15 mouse cellular contexts compared by ENCODE assay signal in genomic region chr5:139542556-139542955, GRCm38 (mm10). TPM values are rescaled to one million over a fixed set of nuclear protein-coding genes. Genes with fewer than 3 reads are reported as not detected.
DNase-seq lines count a peak whose midpoint lies in the region; ATAC-seq and TF ChIP-seq lines count a peak whose summit lies in the region.
"Had no signal": no experiment of that assay in that cellular context is flagged by ENCODE, and none has a peak within 500 bp of the region (broad histone marks: within the 10 kb centered on the region; RNA-seq: fewer than 3 reads in every experiment).

No protein-coding gene starts in this region.

- ATAC-seq in kidney, postnatal 0 days (replicated peaks; ENCODE audit: low FRiP score, low read depth): no peak
- no peak for ATAC-seq in hindbrain, postnatal 0 days
- ATAC-seq in neural tube, embryonic 14.5 days (ENCODE audit: low read depth): no peak
- no peak for ATAC-seq in intestine, embryonic 16.5 days

- no peaks in the 10 kb centered on the region for H3K9me3 ChIP-seq in kidney, postnatal 0 days (replicated peaks; ENCODE audit: low read length)
- H3K9me3 ChIP-seq in hindbrain, postnatal 0 days (ENCODE audit: low read length): no peaks in the 10 kb centered on the region
- no peaks in the 10 kb centered on the region for H3K9me3 ChIP-seq in neural tube, embryonic 14.5 days (ENCODE audit: control insufficient read depth, low read length)
- no peaks in the 10 kb centered on the region for H3K9me3 ChIP-seq in intestine, embryonic 16.5 days (ENCODE audit: control insufficient read depth, low read length)
- H3K9me3 ChIP-seq: limb, embryonic 15.5 days had no signal

- H3K4me2 ChIP-seq in kidney, postnatal 0 days (ENCODE audit: low read length): no peak overlapping the region
- H3K4me2 ChIP-seq in hindbrain, postnatal 0 days (ENCODE audit: low read depth, low read length): peak overlapping the region; percentile 53
- H3K4me2 ChIP-seq in neural tube, embryonic 14.5 days (ENCODE audit: low read depth, low read length): peak overlapping the region; percentile 71; the same call in 1 of the 2 replicates
- no peak overlapping the region for H3K4me2 ChIP-seq in intestine, embryonic 16.5 days (ENCODE audit: low read depth, low read length)
- H3K4me2 ChIP-seq: limb, embryonic 15.5 days; lung, embryonic 14.5 days had no signal

- H3K4me1 ChIP-seq in kidney, postnatal 0 days (replicated peaks; ENCODE audit: insufficient read depth, low read length): no peaks in the 10 kb centered on the region
- no peaks in the 10 kb centered on the region for H3K4me1 ChIP-seq in hindbrain, postnatal 0 days (ENCODE audit: insufficient read depth, low read length)
- H3K4me1 ChIP-seq in neural tube, embryonic 14.5 days (ENCODE audit: control insufficient read depth, insufficient read depth, low read length): peaks cover 15% of the 10 kb centered on the region
- peaks cover 9% of the 10 kb centered on the region for H3K4me1 ChIP-seq in intestine, embryonic 16.5 days (ENCODE audit: control insufficient read depth, insufficient read depth, low read length)

- no peaks in the 10 kb centered on the region for H3K36me3 ChIP-seq in kidney, postnatal 0 days (ENCODE audit: insufficient read depth, low read length)
- no peaks in the 10 kb centered on the region for H3K36me3 ChIP-seq in hindbrain, postnatal 0 days (ENCODE audit: insufficient read depth, low read length)
- no peaks in the 10 kb centered on the region for H3K36me3 ChIP-seq in neural tube, embryonic 14.5 days (ENCODE audit: control insufficient read depth, insufficient read depth, low read length)
- no peaks in the 10 kb centered on the region for H3K36me3 ChIP-seq in intestine, embryonic 16.5 days (ENCODE audit: control insufficient read depth, insufficient read depth, low read length)
- H3K36me3 ChIP-seq: limb, embryonic 15.5 days had no signal

- H3K27ac ChIP-seq in kidney, postnatal 0 days: no peak overlapping the region
- peak overlapping the region; percentile 69; the same call in 1 of the 2 replicates for H3K27ac ChIP-seq in hindbrain, postnatal 0 days
- peak overlapping the region; percentile 70 for H3K27ac ChIP-seq in neural tube, embryonic 14.5 days (ENCODE audit: low read depth, low read length)
- no peak overlapping the region for H3K27ac ChIP-seq in intestine, embryonic 16.5 days (ENCODE audit: low read length)
- H3K27ac ChIP-seq: limb, embryonic 15.5 days had no signal

- no peak overlapping the region for H3K9ac ChIP-seq in kidney, postnatal 0 days (ENCODE audit: low read depth, low read length)
- H3K9ac ChIP-seq in hindbrain, postnatal 0 days (replicated peaks; ENCODE audit: low read length): no peak overlapping the region
- no peak overlapping the region; the same call in 1 of the 2 replicates for H3K9ac ChIP-seq in neural tube, embryonic 14.5 days (replicated peaks; ENCODE audit: low read depth, low read length)
- H3K9ac ChIP-seq in intestine, embryonic 16.5 days (ENCODE audit: low read depth, low read length): no peak overlapping the region
- H3K9ac ChIP-seq: limb, embryonic 15.5 days; lung, embryonic 14.5 days had no signal

- WGBS in kidney, postnatal 0 days: 8% methylated on average over 5 of the region's 5 CpGs
- WGBS in hindbrain, postnatal 0 days: 4% methylated on average over 5 of the region's 5 CpGs
- WGBS in neural tube, embryonic 14.5 days: 1% methylated on average over 5 of the region's 5 CpGs
- under 1% methylated on average over 5 of the region's 5 CpGs for WGBS in intestine, embryonic 16.5 days

- H3K4me3 ChIP-seq in kidney, postnatal 0 days (replicated peaks; ENCODE audit: low read depth, low read length): peak overlapping the region; percentile 45; the same call in 1 of the 2 replicates
- peak overlapping the region; percentile 56 for H3K4me3 ChIP-seq in hindbrain, postnatal 0 days (ENCODE audit: low read length)
- peak overlapping the region; percentile 48; the same call in 1 of the 2 replicates for H3K4me3 ChIP-seq in neural tube, embryonic 14.5 days (ENCODE audit: low read depth, low read length)
- H3K4me3 ChIP-seq in intestine, embryonic 16.5 days (ENCODE audit: low read length): no peak overlapping the region

- no peak for TF ChIP-seq CTCF in kidney, postnatal 0 days (IDR thresholded peaks at IDR 0.05; ENCODE audit: low read depth)
- no peak for TF ChIP-seq CTCF in hindbrain, postnatal 0 days (IDR thresholded peaks at IDR 0.05; ENCODE audit: low read depth)

- DNase-seq in kidney, postnatal 0 days (ENCODE audit: low spot score): no peak
- DNase-seq in kidney, postnatal 14 days: no peak
- DNase-seq in cerebellum, postnatal 10 days: peak; percentile 79 to 82
- no peak for DNase-seq in hindbrain, postnatal 0 days (ENCODE audit: low spot score)
- DNase-seq in layer of hippocampus, adult 9-11 months: no peak
- DNase-seq: gastrocnemius, postnatal 10 days; kidney, adult 9 months; lung, embryonic 14.5 days; thymus, postnatal 25 days had no signal

- peaks cover 80% of the 10 kb centered on the region for H3K27me3 ChIP-seq in kidney, postnatal 0 days (ENCODE audit: insufficient read depth, low read length)
- H3K27me3 ChIP-seq in hindbrain, postnatal 0 days (ENCODE audit: insufficient read depth, low read length): peaks cover 24% of the 10 kb centered on the region; the same call in 1 of the 2 replicates
- H3K27me3 ChIP-seq in neural tube, embryonic 14.5 days (ENCODE audit: control insufficient read depth, insufficient read depth, low read length): peaks cover 19% of the 10 kb centered on the region
- H3K27me3 ChIP-seq in intestine, embryonic 16.5 days (replicated peaks; ENCODE audit: control insufficient read depth, insufficient read depth, low read length): peaks cover 89% of the 10 kb centered on the region

RNA-seq across cellular contexts. Expression of gene Uncx, which starts 0.7 kb away (rescaled TPM):
- 44.8 and 50.9 TPM in 2 replicates for polyA plus RNA-seq in kidney, postnatal 0 days (2015; fragmentation: Nextera tagmentation; extraction: Ambion mirVana)
- 31.3 and 47.0 TPM in 2 replicates for total RNA-seq in hindbrain, postnatal 0 days (2014; rRNA removed)
- polyA plus RNA-seq in hindbrain, postnatal 0 days (2015; fragmentation: Nextera tagmentation; extraction: Ambion mirVana): 30.6 and 34.6 TPM in 2 replicates
- polyA plus RNA-seq in neural tube, embryonic 14.5 days (2014; fragmentation: Nextera tagmentation; extraction: Ambion mirVana): 33.4 and 39.8 TPM in 2 replicates
- polyA plus RNA-seq in intestine, embryonic 16.5 days (2015; fragmentation: Nextera tagmentation; extraction: Ambion mirVana): not detected in 2 replicates
- total RNA-seq: adrenal gland, adult 18-20 months; gastrocnemius, postnatal 10 days; heart, postnatal 25 days; megakaryocyte, adult 5-6 weeks had no signal
- polyA plus RNA-seq: lung, embryonic 14.5 days had no signal

RNA-seq across cellular contexts. Expression of gene Zfand2a, which starts 58.2 kb away (rescaled TPM):
- polyA plus RNA-seq in kidney, postnatal 0 days (2015; fragmentation: Nextera tagmentation; extraction: Ambion mirVana): 6.8 and 7.6 TPM in 2 replicates
- 55.2 and 61.1 TPM in 2 replicates for total RNA-seq in hindbrain, postnatal 0 days (2014; rRNA removed)
- polyA plus RNA-seq in hindbrain, postnatal 0 days (2015; fragmentation: Nextera tagmentation; extraction: Ambion mirVana): 19.4 and 26.2 TPM in 2 replicates
- 13.3 and 15.2 TPM in 2 replicates for polyA plus RNA-seq in neural tube, embryonic 14.5 days (2014; fragmentation: Nextera tagmentation; extraction: Ambion mirVana)
- polyA plus RNA-seq in intestine, embryonic 16.5 days (2015; fragmentation: Nextera tagmentation; extraction: Ambion mirVana): 7.1 and 7.2 TPM in 2 replicates

Comparison
In these comparisons a context has a peak if more than half of its experiments do, and no peak if none do; other contexts are left out.
1. DNase-seq: peak in cerebellum, postnatal 10 days (2 of 2); none in kidney, postnatal 0 days (single experiment), kidney, postnatal 14 days (single experiment), hindbrain, postnatal 0 days (single experiment) and layer of hippocampus, adult 9-11 months (single experiment).
2. H3K27ac ChIP-seq: peak in hindbrain, postnatal 0 days (single experiment) and neural tube, embryonic 14.5 days (single experiment); none in kidney, postnatal 0 days (single experiment) and intestine, embryonic 16.5 days (single experiment).
3. H3K4me2 ChIP-seq: peak in hindbrain, postnatal 0 days (single experiment) and neural tube, embryonic 14.5 days (single experiment); none in kidney, postnatal 0 days (single experiment) and intestine, embryonic 16.5 days (single experiment).
4. RNA of gene Uncx, which starts 0.7 kb away (polyA plus RNA-seq): 44.8 to 50.9 TPM in kidney, postnatal 0 days, 33.4 to 39.8 TPM in neural tube, embryonic 14.5 days and 30.6 to 34.6 TPM in hindbrain, postnatal 0 days; not detected in intestine, embryonic 16.5 days; every median in the first group is over 10 times any median in the second.